Comparison of ENCODE assay signal across 8 mouse cellular contexts in the genomic region with DNA sequence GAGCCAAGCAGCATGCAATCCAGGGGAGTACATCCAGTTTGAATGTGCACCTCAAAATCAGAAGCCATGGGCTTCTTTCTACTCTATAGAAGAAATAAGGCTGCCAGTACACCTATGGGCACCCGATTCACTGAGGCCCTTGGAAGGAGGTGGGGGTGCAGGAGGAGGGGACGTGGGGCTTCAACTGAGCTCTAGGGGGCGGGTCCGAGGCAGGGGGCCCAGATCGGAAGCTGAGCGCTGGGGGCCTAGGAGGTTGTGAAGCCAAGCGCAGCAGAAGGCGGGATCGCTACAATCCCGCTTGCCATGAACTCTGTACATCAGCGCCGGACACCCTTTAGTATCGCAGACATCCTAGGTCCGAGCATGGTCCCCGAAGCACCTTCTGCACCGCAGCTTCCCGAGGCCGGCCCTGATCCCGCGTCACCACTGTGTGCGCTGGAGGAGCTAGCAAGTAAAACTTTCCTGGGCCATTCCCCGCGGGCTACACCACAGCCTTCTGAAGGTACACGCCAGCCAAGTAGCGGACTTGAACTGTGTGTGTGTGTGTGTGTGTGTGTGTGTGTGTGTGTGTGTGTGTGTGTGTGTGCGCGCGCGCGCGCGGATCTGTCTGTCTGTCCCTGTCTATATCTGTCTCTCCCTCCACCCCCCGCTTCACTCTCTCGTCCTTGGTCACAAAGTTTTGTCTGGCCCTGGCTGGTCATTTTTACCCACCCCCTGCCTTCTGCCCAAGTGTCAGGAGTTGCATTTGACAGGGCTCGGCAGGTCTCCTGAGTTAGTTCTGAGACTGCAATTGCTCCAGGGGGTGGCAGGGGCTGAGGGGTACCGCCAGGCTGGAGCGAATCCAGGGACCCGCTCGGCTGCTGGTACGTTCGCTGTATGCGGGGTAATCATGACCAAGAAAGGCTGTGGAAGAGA. TPM values are rescaled to one million over a fixed set of nuclear protein-coding genes. Genes with fewer than 3 reads are reported as not detected.
DNase-seq lines count a peak whose midpoint lies in the region; ATAC-seq and TF ChIP-seq lines count a peak whose summit lies in the region.

A gene (plus strand): TSS at position 247 of the 915 bp plus-strand sequence.

- no peak within 1 kb of the TSS; the same call in 1 of the 2 replicates for H3K4me2 ChIP-seq in hindbrain, embryonic 11.5 days (replicated peaks; ENCODE audit: low read depth, low read length)
- H3K4me2 ChIP-seq in liver, embryonic 16.5 days (ENCODE audit: low read depth, low read length), result peak within 1 kb of the TSS; percentile 28

- H3K9ac ChIP-seq in hindbrain, embryonic 11.5 days (ENCODE audit: low read depth, low read length), result no peak within 1 kb of the TSS
- no peak within 1 kb of the TSS for H3K9ac ChIP-seq in liver, embryonic 16.5 days (ENCODE audit: low read depth, low read length)

- H3K4me3 ChIP-seq in hindbrain, embryonic 10.5 days, result peak within 1 kb of the TSS; percentile 43
- no peak within 1 kb of the TSS; the same call in 1 of the 2 replicates for H3K4me3 ChIP-seq in hindbrain, embryonic 11.5 days (ENCODE audit: low read depth, low read length)
- H3K4me3 ChIP-seq in liver, embryonic 16.5 days (ENCODE audit: low read depth, low read length), result 0 out of 2 replicates have a peak within 1 kb of the TSS, but pooled peaks have one; percentile 10
- H3K4me3 ChIP-seq in cerebellum, adult 2 months (replicated peaks; ENCODE audit: insufficient read depth, low read depth, low read length), result no peak within 1 kb of the TSS

- no peak within 1 kb of the TSS for H3K27ac ChIP-seq in hindbrain, embryonic 10.5 days
- no peak within 1 kb of the TSS for H3K27ac ChIP-seq in hindbrain, embryonic 11.5 days (ENCODE audit: low read depth, low read length)
- no peak within 1 kb of the TSS for H3K27ac ChIP-seq in liver, embryonic 16.5 days (ENCODE audit: low read length)
- H3K27ac ChIP-seq in cerebellum, adult 2 months (ENCODE audit: insufficient read depth, low read length), result no peak within 1 kb of the TSS

- no peaks in the 10 kb centered on the region for H3K9me3 ChIP-seq in hindbrain, embryonic 10.5 days
- H3K9me3 ChIP-seq in hindbrain, embryonic 11.5 days (ENCODE audit: control insufficient read depth, low read length), result no peaks in the 10 kb centered on the region
- no peaks in the 10 kb centered on the region for H3K9me3 ChIP-seq in liver, embryonic 16.5 days (replicated peaks; ENCODE audit: control insufficient read depth, low read length)

- TF ChIP-seq CTCF in cerebellum, adult 2 months (IDR thresholded peaks at IDR 0.05; ENCODE audit: borderline replicate concordance, insufficient read depth, low read depth, low read length), result no peak

- peaks cover 96% of the 10 kb centered on the region for H3K27me3 ChIP-seq in hindbrain, embryonic 10.5 days (ENCODE audit: insufficient read depth, poor library complexity, severe bottlenecking)
- peaks cover 70% of the 10 kb centered on the region for H3K27me3 ChIP-seq in hindbrain, embryonic 11.5 days (ENCODE audit: control insufficient read depth, insufficient read depth, low read length)
- peaks cover 79% of the 10 kb centered on the region for H3K27me3 ChIP-seq in liver, embryonic 16.5 days (ENCODE audit: control insufficient read depth, insufficient read depth, low read depth, low read length)
- H3K27me3 ChIP-seq in cerebellum, adult 2 months (ENCODE audit: control insufficient read depth, insufficient read depth, low read length), result no peaks in the 10 kb centered on the region; the same call in 1 of the 2 replicates

- no peak for ATAC-seq in hindbrain, embryonic 11.5 days (ENCODE audit: low FRiP score)
- ATAC-seq in granulocyte monocyte progenitor cell, adult 5-6 weeks (replicated peaks; ENCODE audit: poor library complexity, severe bottlenecking), result peak; percentile 48
- ATAC-seq in liver, embryonic 16.5 days (ENCODE audit: low read depth), result no peak

- DNase-seq in hindbrain, embryonic 10.5 days (ENCODE audit: low spot score), result no peak
- DNase-seq in hindbrain, embryonic 11.5 days (ENCODE audit: low spot score), result no peak
- peak; percentile 31 for DNase-seq in R1 (ENCODE audit: low read depth, low spot score)
- no peak for DNase-seq in cerebellum, adult 2 months
- no peak for DNase-seq in frontal cortex, postnatal 25 days (ENCODE audit: low spot score in 2 of 2)
- no peak for DNase-seq in urinary bladder, adult 18-20 months (ENCODE audit: low spot score in 2 of 2)

- H3K4me1 ChIP-seq in hindbrain, embryonic 10.5 days (replicated peaks), result peaks cover 42% of the 10 kb centered on the region
- H3K4me1 ChIP-seq in hindbrain, embryonic 11.5 days (replicated peaks; ENCODE audit: control insufficient read depth, insufficient read depth, low read length), result peaks cover 4% of the 10 kb centered on the region; the same call in 1 of the 2 replicates
- no peaks in the 10 kb centered on the region; the same call in 1 of the 2 replicates for H3K4me1 ChIP-seq in liver, embryonic 16.5 days (ENCODE audit: control insufficient read depth, low read depth, low read length)
- no peaks in the 10 kb centered on the region for H3K4me1 ChIP-seq in cerebellum, adult 2 months (ENCODE audit: control insufficient read depth, insufficient read depth, low read length)

- no peak for TF ChIP-seq POLR2A in cerebellum, adult 2 months (IDR thresholded peaks at IDR 0.05; ENCODE audit: borderline replicate concordance, insufficient read depth, low read length)

- peaks cover 16% of the 10 kb centered on the region for H3K36me3 ChIP-seq in hindbrain, embryonic 10.5 days
- H3K36me3 ChIP-seq in hindbrain, embryonic 11.5 days (ENCODE audit: control insufficient read depth, insufficient read depth, low read length), result no peaks in the 10 kb centered on the region
- H3K36me3 ChIP-seq in liver, embryonic 16.5 days (ENCODE audit: control insufficient read depth, insufficient read depth), result peaks cover 2% of the 10 kb centered on the region; the same call in 1 of the 2 replicates

- WGBS in hindbrain, embryonic 10.5 days, result 3% methylated on average over 42 of the region's 42 CpGs
- WGBS in hindbrain, embryonic 11.5 days, result 3% methylated on average over 28 of the region's 42 CpGs
- WGBS in liver, embryonic 16.5 days (ENCODE audit: insufficient replicate concordance), result 4% methylated on average over 42 of the region's 42 CpGs
- WGBS in cerebellum, adult 2 months, result 3% methylated on average over 42 of the region's 42 CpGs

RNA-seq across cellular contexts. Expression of the gene that starts here (rescaled TPM):
- polyA plus RNA-seq in hindbrain, embryonic 10.5 days (2016; fragmentation: Nextera tagmentation; extraction: Ambion mirVana), result 0.39 and 0.55 TPM in 2 replicates
- polyA plus RNA-seq in hindbrain, embryonic 11.5 days (2014; fragmentation: Nextera tagmentation; extraction: Ambion mirVana), result 0.38 TPM in 1 of 2 replicates, not detected in the other
- not detected in 2 replicates for total RNA-seq in granulocyte monocyte progenitor cell, adult 5-6 weeks (2014; fragmentation: Nextera tagmentation)
- total RNA-seq in granulocyte monocyte progenitor cell, adult 5-6 weeks (2017), result 1.3 TPM in 1 of 2 replicates, not detected in the other
- polyA plus RNA-seq in liver, embryonic 16.5 days (2015; fragmentation: Nextera tagmentation; extraction: Ambion mirVana), result 0.25 and 0.48 TPM in 2 replicates
- 0.28 TPM in 1 of 2 replicates, not detected in the other for polyA plus RNA-seq in cerebellum, adult 2 months (2012; rRNA removed)

Comparison
In these comparisons a context has a peak if more than half of its experiments do, and no peak if none do; other contexts are left out.
1. H3K4me3 ChIP-seq: peak in hindbrain, embryonic 10.5 days (single experiment) and liver, embryonic 16.5 days (single experiment); none in hindbrain, embryonic 11.5 days (single experiment) and cerebellum, adult 2 months (single experiment).